Mouse (Mus musculus): ENCODE measurements around the gene Dusp18. TPM values are rescaled to one million over a fixed set of nuclear protein-coding genes. Genes with fewer than 3 reads are reported as not detected.

Gene Dusp18
- polyA plus RNA-seq (2015; fragmentation: Nextera tagmentation; extraction: Ambion mirVana), result 0.13 and 0.38 TPM in 2 replicates

DNA sequence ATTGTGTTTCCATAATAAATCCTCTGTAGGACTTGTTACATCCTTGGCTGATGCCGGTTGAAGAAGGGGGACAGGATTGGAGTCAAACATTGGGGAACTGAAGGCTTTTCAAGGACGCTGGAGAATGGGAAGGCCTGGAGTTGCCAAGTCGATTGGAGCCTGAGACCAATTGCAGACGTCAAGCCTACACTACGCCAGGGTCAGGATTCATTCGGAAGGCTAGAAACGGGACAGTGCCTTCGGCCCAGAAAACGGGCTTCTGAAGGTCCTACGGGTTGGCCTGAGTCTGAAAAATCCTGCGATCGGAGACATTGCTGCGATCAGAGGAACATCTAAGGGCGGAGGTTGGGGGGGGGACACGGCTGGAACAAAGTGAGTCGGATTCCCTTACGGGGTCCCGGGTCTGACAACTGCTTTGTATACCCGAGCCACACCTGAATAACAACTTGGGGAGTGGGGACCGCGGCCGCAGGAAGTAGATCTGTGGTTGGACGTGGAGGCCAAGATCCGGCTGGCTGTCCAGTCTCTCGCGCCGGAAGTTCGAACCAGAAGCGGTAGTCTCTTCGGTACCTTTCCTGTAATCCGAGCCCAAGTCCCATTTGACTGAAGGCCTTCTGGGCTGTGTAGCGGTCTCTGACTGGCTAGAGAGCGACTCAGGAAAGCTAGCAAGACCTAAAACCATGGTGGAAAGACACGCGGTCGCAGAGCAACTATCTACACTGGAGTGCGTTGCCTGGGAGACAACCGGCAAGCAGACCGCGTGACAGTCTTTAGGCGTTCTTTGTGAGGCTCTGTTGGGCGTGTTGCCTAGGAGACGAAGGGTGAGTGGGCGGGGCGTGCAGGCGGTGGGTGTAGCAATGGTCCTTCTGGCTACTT lies at the start of gene Dusp18, which contains the start of gene 4921536K21Rik:
Gene Dusp18, plus strand, starts transcription at position 835 of the 876 bp plus-strand sequence.
Gene 4921536K21Rik, minus strand, starts transcription at position 693 of the 876 bp plus-strand sequence.
- ATAC-seq (ENCODE audit: insufficient read depth), result peak; percentile 87
- H3K9me3 ChIP-seq (replicated peaks), result no peaks in the 10 kb centered on the region
- peak within 1 kb of the TSS; percentile 50 for H3K4me3 ChIP-seq (replicated peaks)
- no peak within 1 kb of the TSS for H3K27ac ChIP-seq (replicated peaks)
- 0 out of 2 replicates have a peak within 1 kb of the TSS, but pooled peaks have one; percentile 21 for H3K9ac ChIP-seq
- H3K36me3 ChIP-seq (replicated peaks), result no peaks in the 10 kb centered on the region
- H3K4me1 ChIP-seq (replicated peaks), result peaks cover 13% of the 10 kb centered on the region
- H3K27me3 ChIP-seq, result no peaks in the 10 kb centered on the region; the same call in 1 of the 2 replicates
- WGBS (ENCODE audit: insufficient replicate concordance), result 6% methylated on average over 46 of the region's 46 CpGs
- peak within 1 kb of the TSS; percentile 73 for H3K4me2 ChIP-seq

DNA sequence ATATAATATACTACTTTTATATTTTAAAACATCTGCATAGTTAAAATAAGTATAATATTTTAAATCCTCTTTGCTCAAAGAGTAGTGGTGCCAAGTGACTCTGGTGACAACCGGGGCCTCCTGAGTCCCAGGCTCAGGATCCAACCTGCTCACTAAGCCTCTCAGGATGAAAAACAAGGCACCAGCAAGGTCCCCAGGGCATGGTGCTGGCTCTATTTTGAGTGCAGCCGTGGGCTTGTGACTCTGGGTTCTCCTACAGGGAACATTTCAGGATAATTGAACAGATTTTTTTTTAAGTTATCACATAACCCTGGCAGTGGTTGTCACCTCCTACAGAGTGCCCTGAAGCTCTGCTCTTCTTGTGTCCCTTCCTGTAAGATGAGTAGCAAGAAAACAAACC lies 48.7 kb upstream of the Dusp18 start:
- no peak overlapping the region for H3K4me3 ChIP-seq (replicated peaks)
- no peak overlapping the region for H3K4me2 ChIP-seq
- no peaks in the 10 kb centered on the region for H3K27me3 ChIP-seq
- no peak overlapping the region for H3K9ac ChIP-seq
- H3K36me3 ChIP-seq (replicated peaks), result no peaks in the 10 kb centered on the region
- no peaks in the 10 kb centered on the region for H3K4me1 ChIP-seq (replicated peaks)
- WGBS (ENCODE audit: insufficient replicate concordance), result 59% methylated on average over 2 of the region's 2 CpGs
- no peak for ATAC-seq (ENCODE audit: insufficient read depth)
- no peaks in the 10 kb centered on the region for H3K9me3 ChIP-seq (replicated peaks)
- no peak overlapping the region for H3K27ac ChIP-seq (replicated peaks)

DNA sequence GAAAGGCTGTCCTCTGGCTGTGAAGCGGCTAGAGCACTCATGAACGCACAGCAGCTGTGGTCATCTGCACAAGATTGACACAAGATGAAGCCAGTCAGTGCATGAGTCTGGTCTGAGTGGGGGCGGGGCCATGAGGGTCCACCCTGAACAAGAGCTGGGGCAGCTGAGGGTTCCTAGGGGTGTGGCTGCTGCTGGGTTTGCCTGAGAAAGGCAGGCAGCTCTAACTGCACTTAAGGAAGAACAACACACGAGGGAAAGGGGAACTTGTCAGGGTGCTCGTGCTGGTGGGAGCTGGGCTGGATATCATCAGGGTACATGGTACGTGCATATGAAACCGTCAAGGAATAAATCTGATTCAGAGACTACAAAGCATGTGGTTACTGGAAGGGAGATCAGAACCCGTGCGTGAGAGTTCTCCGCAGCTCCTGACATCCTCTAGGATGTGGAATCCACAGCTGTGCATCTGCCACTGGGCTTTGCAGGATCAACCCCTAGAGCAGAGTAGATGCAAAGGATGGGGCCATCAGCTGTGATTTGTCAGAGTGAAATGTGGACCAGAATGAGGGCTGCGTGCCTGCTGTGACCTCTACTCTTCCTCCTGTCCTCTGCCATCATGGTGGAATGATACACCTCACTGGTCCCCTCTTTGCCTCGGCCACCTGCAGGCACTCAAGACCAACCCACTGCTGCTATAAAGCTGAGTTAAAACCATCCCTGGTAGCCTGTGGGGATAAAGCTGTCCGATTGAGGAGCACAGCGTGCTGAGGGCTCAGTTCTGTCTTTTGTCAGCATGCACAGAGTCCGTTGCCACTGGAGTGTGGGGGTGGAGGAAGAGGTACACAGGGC lies 45.3 kb upstream of the Dusp18 start:
- ATAC-seq (ENCODE audit: insufficient read depth), result no peak
- 49% methylated on average over 15 of the region's 15 CpGs for WGBS (ENCODE audit: insufficient replicate concordance)

DNA sequence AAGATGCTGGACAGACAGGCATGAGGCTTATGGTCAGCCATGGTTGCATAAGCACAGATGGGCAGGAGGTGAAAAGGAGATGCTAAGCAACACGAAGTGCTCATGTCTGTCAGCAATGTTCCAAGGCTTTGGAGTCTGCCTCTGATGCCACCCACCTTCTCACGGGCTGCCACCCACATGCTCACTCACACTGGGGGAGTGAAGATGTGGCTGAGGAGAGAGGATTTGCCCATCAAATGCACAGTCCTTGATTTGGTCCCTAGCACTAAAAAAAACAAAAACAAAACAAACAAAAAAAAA lies 44.8 kb upstream of the Dusp18 start:
- 70% methylated on average over 2 of the region's 2 CpGs for WGBS (ENCODE audit: insufficient replicate concordance)
- no peak overlapping the region for H3K27ac ChIP-seq (replicated peaks)

More for the DNA sequence above, 45.3 kb upstream of the Dusp18 start:
- H3K27me3 ChIP-seq, result no peaks in the 10 kb centered on the region
- H3K4me3 ChIP-seq (replicated peaks), result no peak overlapping the region
- H3K4me1 ChIP-seq (replicated peaks), result no peaks in the 10 kb centered on the region
- H3K9ac ChIP-seq, result no peak overlapping the region
- H3K27ac ChIP-seq (replicated peaks), result no peak overlapping the region
- no peaks in the 10 kb centered on the region for H3K9me3 ChIP-seq (replicated peaks)
- H3K36me3 ChIP-seq (replicated peaks), result no peaks in the 10 kb centered on the region
- H3K4me2 ChIP-seq, result no peak overlapping the region

DNA sequence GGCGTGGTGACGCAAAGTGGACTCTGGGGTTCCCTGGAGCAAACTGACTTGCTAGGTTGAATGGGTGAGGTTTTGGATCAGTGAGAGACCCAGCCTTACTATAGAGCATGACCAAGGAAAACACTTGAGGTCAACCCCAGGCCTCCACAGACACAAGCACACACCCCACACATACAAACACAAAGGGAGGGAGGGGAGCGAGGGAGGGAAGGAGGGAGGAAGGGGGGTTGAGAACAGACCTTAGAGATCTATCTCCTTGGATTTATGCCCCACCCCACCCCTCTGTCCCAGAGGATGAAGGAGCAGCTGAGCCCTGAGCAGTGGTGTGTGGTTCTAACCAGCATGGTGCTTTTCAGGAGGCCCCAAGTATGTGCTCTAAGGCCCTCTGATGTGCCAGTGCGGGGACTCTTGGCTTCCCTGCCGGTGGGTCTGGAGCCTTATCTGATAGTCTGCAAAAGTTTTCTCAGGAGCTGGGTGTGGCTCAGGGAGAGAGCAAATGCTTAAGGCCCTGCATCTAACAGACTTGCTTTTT lies 44.2 kb upstream of the Dusp18 start:
- Histone ChIP-seq H3K9ac (no peak overlapping the region), H3K4me3 (replicated peaks) (no peak overlapping the region), H3K27ac (replicated peaks) (no peak overlapping the region), H3K36me3 (replicated peaks) (no peaks in the 10 kb centered on the region), H3K4me1 (replicated peaks) (no peaks in the 10 kb centered on the region), H3K4me2 (no peak overlapping the region), H3K27me3 (no peaks in the 10 kb centered on the region), H3K9me3 (replicated peaks) (no peaks in the 10 kb centered on the region)
- ATAC-seq (ENCODE audit: insufficient read depth), result no peak
- 36% methylated on average over 5 of the region's 5 CpGs for WGBS (ENCODE audit: insufficient replicate concordance)

More for the DNA sequence above, 44.8 kb upstream of the Dusp18 start:
- Histone ChIP-seq H3K4me1 (replicated peaks) (no peaks in the 10 kb centered on the region), H3K27me3 (no peaks in the 10 kb centered on the region), H3K36me3 (replicated peaks) (no peaks in the 10 kb centered on the region), H3K4me2 (no peak overlapping the region), H3K9ac (no peak overlapping the region), H3K4me3 (replicated peaks) (no peak overlapping the region), H3K9me3 (replicated peaks) (no peaks in the 10 kb centered on the region)
- ATAC-seq (ENCODE audit: insufficient read depth), result no peak

DNA sequence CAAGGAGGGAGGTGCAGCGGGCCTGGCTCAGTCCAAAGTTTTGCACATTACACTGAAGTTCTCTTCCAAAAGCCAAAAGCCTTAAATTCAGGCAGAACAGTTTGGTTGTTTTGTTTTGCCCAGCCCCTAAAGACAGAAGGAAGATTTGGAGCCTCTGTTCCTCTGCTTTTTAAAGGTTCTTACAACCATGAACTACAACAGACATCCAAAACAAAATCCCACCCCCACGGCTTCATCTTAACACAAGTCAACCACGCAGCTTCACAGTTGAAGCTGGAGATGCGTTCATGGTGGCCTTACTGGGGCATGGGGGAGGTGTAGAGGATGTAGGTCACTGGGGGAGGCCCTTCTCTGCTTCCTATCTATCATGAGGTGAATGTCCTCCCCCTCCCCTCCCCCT lies 43.2 kb upstream of the Dusp18 start:
- WGBS (ENCODE audit: insufficient replicate concordance), result 54% methylated on average over 4 of the region's 4 CpGs
- Histone ChIP-seq H3K4me3 (replicated peaks) (no peak overlapping the region), H3K27me3 (no peaks in the 10 kb centered on the region), H3K4me2 (no peak overlapping the region), H3K4me1 (replicated peaks) (no peaks in the 10 kb centered on the region), H3K36me3 (replicated peaks) (no peaks in the 10 kb centered on the region), H3K9ac (no peak overlapping the region), H3K9me3 (replicated peaks) (no peaks in the 10 kb centered on the region), H3K27ac (replicated peaks) (no peak overlapping the region)
- no peak for ATAC-seq (ENCODE audit: insufficient read depth)

DNA sequence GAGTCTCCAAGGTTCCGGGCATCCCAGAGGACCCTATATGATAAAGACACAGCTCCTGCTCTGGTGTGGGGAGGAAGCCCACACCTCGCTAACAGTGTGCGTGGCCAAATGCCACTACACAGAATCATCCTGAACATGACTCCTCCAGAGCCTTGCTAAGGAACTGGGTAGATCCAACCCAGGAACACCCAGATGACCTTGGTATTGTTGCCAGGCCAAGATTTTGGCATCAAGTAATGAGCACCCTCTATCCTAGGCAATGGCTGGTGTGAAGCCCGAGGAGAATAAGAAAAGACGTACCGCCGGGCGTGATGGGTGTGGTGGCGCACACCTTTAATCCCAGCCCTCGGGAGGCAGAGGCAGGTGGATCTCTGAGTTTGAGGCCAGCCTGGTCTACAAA lies 42.0 kb upstream of the Dusp18 start:
- H3K27me3 ChIP-seq, result no peaks in the 10 kb centered on the region
- H3K9ac ChIP-seq, result no peak overlapping the region
- H3K9me3 ChIP-seq (replicated peaks), result no peaks in the 10 kb centered on the region
- no peak overlapping the region for H3K27ac ChIP-seq (replicated peaks)
- no peak for ATAC-seq (ENCODE audit: insufficient read depth)
- no peak overlapping the region for H3K4me3 ChIP-seq (replicated peaks)
- no peaks in the 10 kb centered on the region for H3K4me1 ChIP-seq (replicated peaks)
- 76% methylated on average over 10 of the region's 10 CpGs for WGBS (ENCODE audit: insufficient replicate concordance)
- H3K4me2 ChIP-seq, result no peak overlapping the region
- H3K36me3 ChIP-seq (replicated peaks), result no peaks in the 10 kb centered on the region

DNA sequence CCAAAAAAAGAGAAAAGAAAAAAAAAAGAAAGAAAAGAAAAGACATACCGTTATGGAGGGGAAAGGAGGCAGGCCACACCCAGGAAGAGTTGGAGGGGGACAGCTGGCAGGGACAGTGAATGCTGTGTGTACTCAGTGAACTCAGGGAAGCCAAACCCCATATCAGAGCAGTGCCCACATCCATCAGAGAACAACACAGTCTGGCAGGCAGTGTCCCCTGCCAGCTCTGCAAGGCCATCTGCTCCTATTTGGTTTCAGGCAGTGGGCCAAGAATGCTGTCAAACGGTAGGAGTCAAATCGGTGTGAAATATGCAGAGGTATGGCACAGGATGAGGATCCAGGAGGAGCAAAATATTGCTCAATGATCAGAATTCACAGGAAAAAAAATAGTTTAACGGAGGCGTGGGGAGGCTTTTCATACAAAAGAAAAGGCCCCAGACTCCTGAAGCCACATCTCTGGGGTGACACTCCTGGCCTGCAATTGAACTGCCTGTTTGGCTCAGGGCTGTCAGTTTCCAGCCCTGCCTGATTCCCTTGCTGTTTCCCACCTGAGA lies 41.5 kb upstream of the Dusp18 start:
- no peak for ATAC-seq (ENCODE audit: insufficient read depth)
- no peak overlapping the region for H3K27ac ChIP-seq (replicated peaks)
- H3K36me3 ChIP-seq (replicated peaks), result no peaks in the 10 kb centered on the region
- H3K9me3 ChIP-seq (replicated peaks), result no peaks in the 10 kb centered on the region
- no peak overlapping the region for H3K9ac ChIP-seq
- H3K4me3 ChIP-seq (replicated peaks), result no peak overlapping the region
- 68% methylated on average over 5 of the region's 5 CpGs for WGBS (ENCODE audit: insufficient replicate concordance)
- H3K27me3 ChIP-seq, result no peaks in the 10 kb centered on the region
- H3K4me1 ChIP-seq (replicated peaks), result no peaks in the 10 kb centered on the region
- H3K4me2 ChIP-seq, result no peak overlapping the region

DNA sequence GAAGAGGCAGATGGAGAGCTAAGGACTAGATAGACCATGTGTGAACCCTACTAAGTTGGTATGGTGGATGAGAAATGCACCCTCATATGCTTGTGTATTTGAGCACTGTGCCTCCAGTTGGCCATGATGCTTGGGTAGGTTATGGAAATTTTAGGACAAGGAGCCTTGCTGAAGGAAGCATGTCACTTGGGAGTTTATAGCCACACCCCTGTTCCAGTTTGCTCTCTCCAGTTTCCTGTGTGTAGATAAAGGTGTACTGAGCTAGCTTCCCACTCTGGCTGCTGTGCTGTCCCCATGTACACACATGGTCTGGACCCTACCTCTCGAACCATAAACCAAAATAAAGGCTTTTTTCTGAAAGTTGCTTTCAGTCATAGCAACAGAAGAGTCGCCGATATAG lies 40.9 kb upstream of the Dusp18 start:
- no peaks in the 10 kb centered on the region for H3K4me1 ChIP-seq (replicated peaks)
- H3K27ac ChIP-seq (replicated peaks), result no peak overlapping the region
- no peaks in the 10 kb centered on the region for H3K27me3 ChIP-seq
- no peak overlapping the region for H3K4me3 ChIP-seq (replicated peaks)
- no peak overlapping the region for H3K9ac ChIP-seq
- 76% methylated on average over 3 of the region's 3 CpGs for WGBS (ENCODE audit: insufficient replicate concordance)
- no peaks in the 10 kb centered on the region for H3K36me3 ChIP-seq (replicated peaks)
- no peaks in the 10 kb centered on the region for H3K9me3 ChIP-seq (replicated peaks)
- no peak for ATAC-seq (ENCODE audit: insufficient read depth)
- no peak overlapping the region for H3K4me2 ChIP-seq

DNA sequence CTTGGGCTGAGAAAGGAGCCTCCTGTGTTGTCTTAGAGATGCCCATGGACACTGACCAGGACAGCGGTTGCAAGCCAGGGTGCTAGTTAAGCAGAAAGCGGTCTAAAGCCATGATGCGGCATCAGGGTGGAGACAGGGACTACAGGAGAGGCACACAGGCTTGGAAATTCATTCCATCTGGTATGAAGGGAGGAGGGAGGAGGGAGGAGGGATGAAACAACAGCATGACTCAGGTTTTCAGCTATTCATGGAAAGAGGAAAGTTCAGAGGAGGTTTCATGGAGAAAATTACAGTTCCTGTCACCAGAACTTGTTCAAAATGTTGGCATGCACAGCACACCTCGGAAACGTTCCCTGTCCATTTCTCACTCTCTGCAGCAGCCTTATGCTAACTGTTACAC lies 39.2 kb upstream of the Dusp18 start:
- Histone ChIP-seq H3K9me3 (replicated peaks) (no peaks in the 10 kb centered on the region), H3K4me3 (replicated peaks) (no peak overlapping the region), H3K27ac (replicated peaks) (no peak overlapping the region), H3K4me1 (replicated peaks) (no peaks in the 10 kb centered on the region), H3K4me2 (no peak overlapping the region), H3K36me3 (replicated peaks) (no peaks in the 10 kb centered on the region), H3K9ac (no peak overlapping the region), H3K27me3 (no peaks in the 10 kb centered on the region)
- ATAC-seq (ENCODE audit: insufficient read depth), result no peak
- 67% methylated on average over 5 of the region's 5 CpGs for WGBS (ENCODE audit: insufficient replicate concordance)

DNA sequence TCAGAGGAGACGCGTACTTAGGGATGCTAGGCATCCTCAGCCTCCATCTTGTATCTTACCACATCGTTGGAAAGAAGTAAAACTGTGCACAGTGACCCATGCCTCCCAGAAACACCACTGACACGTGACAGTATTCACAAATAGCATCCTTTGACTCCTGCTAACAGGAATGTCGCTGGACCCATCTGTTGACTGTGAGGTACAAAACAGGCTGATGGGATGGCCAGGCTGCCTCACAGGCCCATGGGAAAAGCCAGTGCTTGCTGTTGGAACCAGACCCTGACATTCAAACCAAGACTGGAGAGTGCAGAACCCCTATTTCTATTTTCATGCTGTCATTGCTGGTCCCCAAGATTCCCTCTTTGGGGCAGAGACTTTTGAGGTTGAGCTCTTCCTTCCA lies 37.1 kb upstream of the Dusp18 start:
- Histone ChIP-seq H3K4me1 (replicated peaks) (no peaks in the 10 kb centered on the region), H3K36me3 (replicated peaks) (no peaks in the 10 kb centered on the region), H3K9me3 (replicated peaks) (no peaks in the 10 kb centered on the region), H3K4me3 (replicated peaks) (no peak overlapping the region), H3K4me2 (no peak overlapping the region), H3K9ac (no peak overlapping the region), H3K27ac (replicated peaks) (no peak overlapping the region), H3K27me3 (peaks cover 19% of the 10 kb centered on the region)
- no peak for ATAC-seq (ENCODE audit: insufficient read depth)
- 59% methylated on average over 5 of the region's 5 CpGs for WGBS (ENCODE audit: insufficient replicate concordance)
